Mouse (Mus musculus) forebrain, embryonic 16.5 days (tissue): ENCODE data around the gene Tceanc2. TPM values are rescaled to one million over a fixed set of nuclear protein-coding genes. Genes with fewer than 3 reads are reported as not detected.

Experiments used
- ATAC-seq: fragments of 200-750 bp; cut with Nextera tagmentation; 2 replicates; pipeline ENCODE4 v1.8.0; 2017; ENCODE audit warnings: mild to moderate bottlenecking, moderate library complexity
- H3K27ac ChIP-seq: fragments of 300-500 bp; sonication (generic); 2 replicates; pipeline ENCODE4 v1.5.1; 2014; ENCODE audit warnings: low read length, control low read depth
- H3K27me3 ChIP-seq: fragments of 300-500 bp; sonication (generic); replicated peaks from 2 replicates; pipeline ENCODE4 v1.6.1; 2014; ENCODE audit warnings: low read length; ENCODE audit not compliant: control insufficient read depth, insufficient read depth
- H3K36me3 ChIP-seq: fragments of 300-500 bp; sonication (generic); 2 replicates; pipeline ENCODE4 v1.6.1; 2014; ENCODE audit not compliant: control insufficient read depth, insufficient read depth
- H3K4me1 ChIP-seq: fragments of 300-500 bp; sonication (generic); replicated peaks from 2 replicates; pipeline ENCODE4 v1.6.1; 2014; ENCODE audit warnings: low read length; ENCODE audit not compliant: control insufficient read depth, insufficient read depth
- H3K4me2 ChIP-seq: fragments of 300-500 bp; sonication (generic); 2 replicates; pipeline ENCODE4 v1.6.1; 2014; ENCODE audit warnings: mild to moderate bottlenecking, low read length, control low read depth
- H3K4me3 ChIP-seq: fragments of 300-500 bp; sonication (generic); replicated peaks from 2 replicates; pipeline ENCODE4 v1.5.1; 2014; ENCODE audit warnings: mild to moderate bottlenecking, low read length, control low read depth
- H3K9ac ChIP-seq: fragments of 300-500 bp; sonication (generic); replicated peaks from 2 replicates; pipeline ENCODE4 v1.6.1; 2014; ENCODE audit warnings: low read depth, low read length, control low read depth
- H3K9me3 ChIP-seq: fragments of 300-500 bp; sonication (generic); 2 replicates; pipeline ENCODE4 v1.6.1; 2016; ENCODE audit warnings: low read length; ENCODE audit not compliant: control insufficient read depth
- WGBS: fragments of 180-500 bp; shearing (Covaris S2); extraction: QIAGEN DNeasy Blood & Tissue Kit; methylation state at CpG from one replicate; pipeline ENCODE4 v1.1.7; 2014; 5-methylcytosine and 5-hydroxymethylcytosine counted together
- polyA plus RNA-seq: library from polyadenylated mRNA; unstranded; fragments of >200 nt; fragmentation: Nextera tagmentation; extraction: Ambion mirVana; gene quantifications from 2 replicates; pipeline ENCODE4 v1.2.1, GENCODE M21; 2015

Gene Tceanc2
- 21.1 TPM in 2 replicates for polyA plus RNA-seq

DNA sequence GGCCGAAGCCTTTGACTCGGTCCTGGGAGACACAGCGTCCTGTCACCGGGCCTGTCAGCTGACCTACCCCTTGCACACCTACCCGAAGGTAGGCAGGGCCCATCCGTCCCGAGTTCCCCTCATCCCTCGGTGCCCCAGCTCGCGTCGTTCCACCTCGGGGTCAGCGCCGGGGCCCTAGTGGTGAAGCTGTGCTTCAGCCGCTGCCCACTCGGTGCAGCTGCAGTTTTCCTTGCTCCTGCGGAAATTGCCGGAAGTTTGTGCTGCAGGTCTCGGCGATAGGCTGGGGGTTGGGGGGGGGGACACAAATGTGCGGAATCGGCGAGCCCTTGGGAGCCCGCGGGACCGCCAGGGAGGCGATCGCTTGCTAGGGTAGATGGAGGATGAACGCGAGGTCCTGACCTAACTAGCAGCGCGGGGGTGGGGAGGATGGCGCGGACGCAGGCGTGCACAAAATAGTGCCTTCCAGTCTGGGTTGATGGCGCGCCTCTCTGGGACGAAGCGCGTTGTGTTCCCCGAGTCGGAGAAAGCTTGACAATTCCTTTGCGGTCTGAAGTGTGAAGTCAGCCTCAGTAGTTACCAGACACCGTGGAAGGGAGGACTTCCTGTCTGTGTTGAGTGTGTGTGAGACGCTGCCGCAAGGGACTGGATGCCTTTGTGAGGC is at the start of gene Tceanc2:
TSS of gene Tceanc2 (minus strand) at position 287 of the 661 bp plus-strand sequence.
- WGBS, result 0% methylated on average over 47 of the region's 47 CpGs
- Histone ChIP-seq H3K36me3 (0 out of 2 replicates have a peak, but pooled peaks cover 2% of the 10 kb centered on the region), H3K9ac (peak within 1 kb of the TSS; percentile 87), H3K9me3 (no peaks in the 10 kb centered on the region), H3K4me3 (peak within 1 kb of the TSS; percentile 95), H3K27me3 (no peaks in the 10 kb centered on the region), H3K4me1 (peaks cover 35% of the 10 kb centered on the region), H3K4me2 (peak within 1 kb of the TSS; percentile 75), H3K27ac (peak within 1 kb of the TSS; percentile 98)
- peak; percentile 54 for ATAC-seq

DNA sequence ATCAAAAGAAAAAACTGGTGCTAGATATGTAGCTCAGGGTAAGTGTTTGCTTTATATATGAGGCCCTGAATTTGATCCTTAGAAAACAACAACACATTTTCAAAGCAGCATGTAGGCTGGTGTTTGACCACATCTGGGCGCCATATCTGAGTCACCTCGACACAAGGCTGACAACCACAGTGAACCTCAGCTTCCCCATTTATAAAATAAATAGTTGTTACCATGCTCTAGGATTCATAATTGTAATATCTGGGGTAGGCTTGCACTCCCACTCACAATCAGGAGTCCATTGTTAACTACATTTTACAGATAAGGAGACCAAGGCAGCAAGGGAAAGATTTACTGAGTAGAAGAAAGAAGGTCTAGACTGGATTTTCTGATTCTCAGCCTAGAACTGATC is 47.4 kb upstream of the Tceanc2 start:
- Histone ChIP-seq H3K4me3 (no peak overlapping the region), H3K27ac (no peak overlapping the region), H3K9me3 (no peaks in the 10 kb centered on the region), H3K27me3 (no peaks in the 10 kb centered on the region), H3K36me3 (no peaks in the 10 kb centered on the region), H3K4me1 (no peaks in the 10 kb centered on the region), H3K9ac (no peak overlapping the region), H3K4me2 (no peak overlapping the region)
- 94% methylated on average over 2 of the region's 2 CpGs for WGBS
- no peak for ATAC-seq

DNA sequence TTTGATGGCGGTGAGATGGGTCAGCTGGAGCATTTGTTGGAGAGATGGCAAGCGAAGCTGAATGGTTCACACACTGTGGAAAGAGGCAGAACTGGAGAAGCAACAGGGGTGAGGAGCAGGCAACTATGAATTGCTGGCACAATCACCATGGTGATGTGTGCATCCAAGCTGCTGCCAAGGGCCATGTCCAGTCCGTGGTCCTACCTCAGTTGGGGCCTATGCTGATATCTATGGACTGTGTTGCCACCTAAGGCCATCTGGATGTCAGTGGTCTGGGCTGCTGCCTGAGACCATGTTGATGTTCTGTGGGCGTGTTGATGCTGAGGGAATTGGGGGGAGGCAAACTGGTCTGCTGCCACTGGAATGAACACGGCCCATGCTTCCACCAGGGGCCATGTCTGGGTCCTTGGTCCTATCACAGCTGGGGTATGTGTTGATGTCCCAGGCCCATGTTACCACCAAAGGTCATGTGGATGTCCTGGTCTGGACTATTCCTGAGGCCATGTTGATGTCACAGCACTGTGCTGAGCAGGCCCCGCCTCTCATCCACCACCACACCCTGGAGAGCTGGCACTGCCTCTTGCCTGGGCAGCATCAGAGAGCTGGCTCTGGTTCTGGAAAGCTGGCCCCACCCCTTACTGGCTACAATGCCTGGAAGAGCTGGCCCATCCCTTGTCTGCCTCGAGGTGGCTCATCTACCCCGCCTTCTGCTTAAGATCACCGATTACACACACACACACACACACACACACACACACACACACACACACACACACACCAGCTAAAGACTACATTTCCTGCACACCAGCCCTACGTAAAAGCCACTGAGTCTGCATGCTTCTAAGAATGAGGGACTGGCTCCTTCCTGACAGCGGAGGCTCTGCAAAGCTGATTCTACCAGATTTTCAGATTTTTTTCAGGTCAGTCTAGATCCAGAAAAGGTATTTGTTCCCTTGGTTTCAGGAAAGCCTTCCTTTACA is 44.6 kb upstream of the Tceanc2 start:
- Histone ChIP-seq H3K4me1 (no peaks in the 10 kb centered on the region), H3K9ac (no peak overlapping the region), H3K27ac (no peak overlapping the region), H3K36me3 (no peaks in the 10 kb centered on the region), H3K9me3 (no peaks in the 10 kb centered on the region), H3K4me2 (no peak overlapping the region), H3K27me3 (no peaks in the 10 kb centered on the region), H3K4me3 (no peak overlapping the region)
- WGBS, result 79% methylated on average over 11 of the region's 11 CpGs
- peak; percentile 36; the same call in 1 of the 2 replicates for ATAC-seq

DNA sequence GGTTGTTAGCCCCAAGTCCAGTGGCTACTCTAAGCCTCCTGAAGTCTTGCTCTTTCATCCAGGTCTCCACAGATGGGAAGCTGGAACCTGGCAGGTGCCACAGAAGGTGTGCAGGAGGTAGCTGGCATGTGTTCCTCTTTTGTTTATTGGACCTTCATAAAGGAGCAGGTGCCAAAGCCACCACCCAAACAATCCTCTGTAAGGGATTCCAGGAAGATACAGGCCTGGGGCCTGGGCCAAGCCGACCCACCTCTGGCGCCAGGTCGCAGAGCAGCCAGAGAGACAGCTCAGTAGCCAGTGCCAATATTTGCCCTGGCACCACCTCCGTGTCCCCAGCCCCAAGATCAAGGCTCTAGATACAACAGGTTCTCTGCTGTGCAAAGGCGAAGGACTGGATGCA is 42.6 kb upstream of the Tceanc2 start:
- Histone ChIP-seq H3K27ac (no peak overlapping the region), H3K4me1 (no peaks in the 10 kb centered on the region), H3K27me3 (no peaks in the 10 kb centered on the region), H3K9me3 (no peaks in the 10 kb centered on the region), H3K4me2 (no peak overlapping the region), H3K36me3 (no peaks in the 10 kb centered on the region), H3K4me3 (no peak overlapping the region), H3K9ac (no peak overlapping the region)
- WGBS, result 88% methylated on average over 5 of the region's 5 CpGs
- ATAC-seq, result no peak

DNA sequence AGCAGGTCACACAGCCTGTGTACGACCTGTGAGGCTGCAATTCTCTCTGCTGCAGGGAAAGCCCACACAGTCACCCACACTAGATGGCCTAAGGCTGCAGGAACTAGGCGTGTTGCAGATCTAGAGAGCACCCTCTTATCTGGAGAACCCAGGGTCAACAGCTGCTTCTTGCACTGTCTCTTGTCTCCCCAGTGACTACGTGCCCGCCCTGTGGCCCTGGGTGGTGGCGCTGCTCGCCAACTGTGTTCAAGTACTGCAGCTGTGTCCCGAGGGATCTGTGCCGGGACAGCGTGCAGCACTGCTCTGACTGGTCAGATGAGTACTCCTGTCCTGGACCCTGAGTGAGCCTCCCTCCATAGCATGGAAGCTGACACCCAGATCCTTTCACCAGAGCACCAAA is 38.7 kb upstream of the Tceanc2 start:
- Histone ChIP-seq H3K4me2 (no peak overlapping the region), H3K4me1 (no peaks in the 10 kb centered on the region), H3K36me3 (no peaks in the 10 kb centered on the region), H3K4me3 (no peak overlapping the region), H3K9me3 (no peaks in the 10 kb centered on the region), H3K9ac (no peak overlapping the region), H3K27ac (no peak overlapping the region), H3K27me3 (no peaks in the 10 kb centered on the region)
- ATAC-seq, result no peak
- WGBS, result 88% methylated on average over 9 of the region's 9 CpGs

DNA sequence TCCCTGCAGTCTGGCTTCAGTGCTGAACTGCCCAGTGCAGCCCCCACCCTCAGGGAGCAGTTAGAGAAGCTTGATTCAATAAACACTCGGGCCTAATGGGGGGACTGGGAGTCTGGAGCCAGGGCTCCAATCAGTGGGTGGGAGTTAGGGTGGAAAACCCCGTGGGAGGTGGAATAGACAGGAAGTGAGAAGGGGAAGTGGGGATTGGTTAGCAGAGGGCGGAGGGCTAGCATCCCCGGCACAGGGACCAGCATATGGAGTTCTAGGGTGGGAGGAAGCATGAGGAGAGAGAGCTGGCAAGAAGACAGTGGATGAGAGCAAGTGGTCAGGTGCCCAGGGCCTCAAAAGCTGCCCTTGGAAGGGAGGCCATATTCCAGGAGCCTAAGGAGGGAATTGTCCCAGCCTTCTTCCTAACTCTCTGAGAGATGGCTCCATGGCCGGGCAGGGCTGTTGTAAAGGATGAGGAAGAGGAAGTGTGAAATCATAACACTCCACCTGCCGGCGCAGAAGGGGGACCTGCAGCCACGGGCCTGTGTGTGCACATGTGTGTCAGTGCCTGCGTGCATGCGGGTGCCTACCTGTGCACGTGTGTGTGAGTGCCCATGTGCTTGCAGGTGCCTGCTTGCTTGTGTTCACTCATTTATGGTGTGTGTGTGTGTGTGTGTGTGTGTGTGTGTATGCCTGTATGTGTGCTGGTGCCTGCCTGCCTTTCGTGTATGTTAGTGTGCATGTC is 34.5 kb upstream of the Tceanc2 start:
- 76% methylated on average over 12 of the region's 12 CpGs for WGBS
- no peak overlapping the region for H3K27ac ChIP-seq
- H3K4me2 ChIP-seq, result no peak overlapping the region
- H3K4me1 ChIP-seq, result no peaks in the 10 kb centered on the region
- no peaks in the 10 kb centered on the region for H3K27me3 ChIP-seq
- no peak for ATAC-seq
- no peaks in the 10 kb centered on the region for H3K36me3 ChIP-seq
- H3K9ac ChIP-seq, result no peak overlapping the region
- no peaks in the 10 kb centered on the region for H3K9me3 ChIP-seq
- no peak overlapping the region for H3K4me3 ChIP-seq

DNA sequence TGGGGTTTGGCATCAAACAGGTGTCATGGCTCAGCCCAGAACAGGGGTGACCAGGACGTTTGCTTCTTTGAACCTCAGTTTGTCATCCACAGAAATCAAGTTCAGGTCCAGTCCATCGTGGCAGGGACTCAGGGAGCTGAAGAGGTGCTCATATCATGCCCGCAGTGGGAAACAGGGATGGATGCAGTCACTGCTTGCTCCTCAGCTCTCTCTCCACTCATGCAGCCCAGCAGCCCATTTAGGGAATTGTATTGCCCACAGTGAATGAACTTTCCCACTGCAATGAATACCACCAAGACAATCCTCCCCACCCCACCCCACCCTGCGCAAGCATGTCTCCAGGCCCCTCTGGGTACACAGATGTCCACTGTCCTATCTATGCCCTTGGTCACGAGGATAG is 33.0 kb upstream of the Tceanc2 start:
- no peaks in the 10 kb centered on the region for H3K27me3 ChIP-seq
- no peaks in the 10 kb centered on the region for H3K36me3 ChIP-seq
- no peak for ATAC-seq
- no peak overlapping the region for H3K4me2 ChIP-seq
- H3K9me3 ChIP-seq, result no peaks in the 10 kb centered on the region
- H3K27ac ChIP-seq, result no peak overlapping the region
- H3K9ac ChIP-seq, result no peak overlapping the region
- H3K4me3 ChIP-seq, result no peak overlapping the region
- WGBS, result 80% methylated on average over 5 of the region's 5 CpGs
- no peaks in the 10 kb centered on the region for H3K4me1 ChIP-seq

DNA sequence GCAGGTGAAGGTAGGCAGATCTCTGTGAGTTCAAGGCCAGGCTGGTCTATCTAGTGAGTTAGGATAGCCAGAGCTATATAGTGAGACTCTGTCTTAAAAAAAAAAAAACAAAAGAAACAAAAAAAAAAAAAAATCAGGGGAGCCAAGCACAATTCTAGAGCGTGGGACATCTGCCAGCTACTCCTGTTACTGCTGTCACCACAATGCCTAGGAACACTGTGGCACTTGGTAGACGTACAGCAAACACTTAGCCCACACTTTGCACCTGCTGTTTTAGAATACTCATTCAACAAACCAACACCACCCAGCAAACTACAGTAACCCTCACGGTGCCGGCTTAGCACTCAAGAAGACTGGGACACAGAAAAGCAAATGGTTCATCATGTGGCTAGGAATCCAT is 32.5 kb upstream of the Tceanc2 start:
- no peaks in the 10 kb centered on the region for H3K4me1 ChIP-seq
- H3K36me3 ChIP-seq, result no peaks in the 10 kb centered on the region
- no peak overlapping the region for H3K4me3 ChIP-seq
- H3K4me2 ChIP-seq, result no peak overlapping the region
- no peak overlapping the region for H3K9ac ChIP-seq
- H3K9me3 ChIP-seq, result no peaks in the 10 kb centered on the region
- WGBS, result 46% methylated on average over 4 of the region's 4 CpGs
- no peak for ATAC-seq
- H3K27ac ChIP-seq, result no peak overlapping the region
- no peaks in the 10 kb centered on the region for H3K27me3 ChIP-seq
